Mouse (Mus musculus) neural tube, embryonic 13.5 days (tissue): ENCODE results near the gene Caps2. TPM values are rescaled to one million over a fixed set of nuclear protein-coding genes. Genes with fewer than 3 reads are reported as not detected.
"Not testable (repeated sequence)": the region's sequence is repeated elsewhere in the genome, so short reads cannot be mapped to it uniquely, and the experiment has no call there.

Experiments
- ATAC-seq: fragments of 200-750 bp; cut with Nextera tagmentation; 2 replicates; pipeline ENCODE4 v1.8.0; 2017; ENCODE audit warnings: low read depth, mild to moderate bottlenecking, moderate TSS enrichment, moderate library complexity
- H3K27ac ChIP-seq: fragments of 300-500 bp; sonication (generic); replicated peaks from 2 replicates; pipeline ENCODE4 v1.5.1; 2015; ENCODE audit warnings: moderate library complexity, mild to moderate bottlenecking, inconsistent platforms
- H3K27me3 ChIP-seq: fragments of 300-500 bp; sonication (generic); 2 replicates; pipeline ENCODE4 v1.6.1; 2015; ENCODE audit warnings: mild to moderate bottlenecking, inconsistent platforms
- H3K36me3 ChIP-seq: fragments of 300-500 bp; sonication (generic); 2 replicates; pipeline ENCODE4 v1.6.1; 2015; ENCODE audit warnings: mild to moderate bottlenecking, inconsistent platforms
- H3K4me1 ChIP-seq: fragments of 300-500 bp; sonication (generic); replicated peaks from 2 replicates; pipeline ENCODE4 v1.6.1; 2015; ENCODE audit warnings: inconsistent platforms
- H3K4me2 ChIP-seq: fragments of 300-500 bp; sonication (generic); 2 replicates; pipeline ENCODE4 v1.6.1; 2015; ENCODE audit warnings: inconsistent platforms, mild to moderate bottlenecking, moderate library complexity
- H3K4me3 ChIP-seq: fragments of 300-500 bp; sonication (generic); 2 replicates; pipeline ENCODE4 v1.5.1; 2015; ENCODE audit warnings: mild to moderate bottlenecking, inconsistent platforms
- H3K9ac ChIP-seq: fragments of 300-500 bp; sonication (generic); 2 replicates; pipeline ENCODE4 v1.6.1; 2015; ENCODE audit warnings: moderate library complexity, mild to moderate bottlenecking, inconsistent platforms
- H3K9me3 ChIP-seq: fragments of 300-500 bp; sonication (generic); 2 replicates; pipeline ENCODE4 v1.6.1; 2016; ENCODE audit warnings: inconsistent platforms
- WGBS: fragments of 180-500 bp; shearing (Covaris S2); methylation state at CpG from one replicate; pipeline ENCODE4 v1.1.7; 2015; 5-methylcytosine and 5-hydroxymethylcytosine counted together
- polyA plus RNA-seq: library from polyadenylated mRNA; unstranded; fragments of >200 nt; fragmentation: Nextera tagmentation; extraction: Ambion mirVana; gene quantifications from 2 replicates; pipeline ENCODE4 v1.2.1, GENCODE M21; 2015

The Caps2 gene
- 0.24 and 0.40 TPM in 2 replicates for polyA plus RNA-seq

DNA sequence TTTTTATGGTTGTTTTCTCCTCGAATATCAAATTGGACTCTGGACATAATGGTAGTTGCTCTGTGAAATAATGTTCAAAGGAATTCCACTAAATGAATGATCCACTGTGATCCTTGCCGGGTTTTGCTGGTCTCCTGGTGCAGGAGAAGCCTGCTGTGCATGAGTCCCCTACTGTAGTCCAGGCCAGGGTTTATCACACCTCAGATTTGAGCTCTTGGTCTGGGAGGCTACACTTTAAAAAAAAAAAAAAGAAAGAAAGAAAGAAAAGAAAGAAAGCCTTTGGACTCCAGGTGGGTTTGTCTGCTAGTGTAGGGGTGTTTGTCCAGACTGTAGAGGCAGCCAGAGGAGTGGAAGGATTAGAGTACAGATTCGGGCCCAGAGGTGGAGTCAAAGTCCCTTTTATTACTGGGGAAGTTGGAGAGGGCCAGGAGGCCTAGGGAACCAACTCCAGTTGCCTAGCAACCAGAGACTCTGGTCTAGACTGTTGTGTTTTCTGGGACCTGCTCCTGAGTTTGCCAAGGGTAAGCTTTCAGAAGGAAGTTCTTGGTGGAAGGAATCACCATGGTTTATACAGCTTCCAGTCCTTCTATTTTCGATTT, at the start of gene Caps2:
TSS of gene Caps2 (plus strand) at position 454 of the 599 bp plus-strand sequence.
- Histone ChIP-seq H3K9ac (no peak within 1 kb of the TSS), H3K4me1 (peaks cover 7% of the 10 kb centered on the region; the same call in 1 of the 2 replicates), H3K27ac (no peak within 1 kb of the TSS), H3K36me3 (no peaks in the 10 kb centered on the region), H3K4me2 (no peak within 1 kb of the TSS), H3K27me3 (no peaks in the 10 kb centered on the region), H3K9me3 (no peaks in the 10 kb centered on the region), H3K4me3 (0 out of 2 replicates have a peak within 1 kb of the TSS, but pooled peaks have one; percentile 11)
- ATAC-seq: peak; percentile 32; the same call in 1 of the 2 replicates
- 22% methylated on average over 4 of the region's 4 CpGs for WGBS

GRCm38 (mm10) chr10:112125090-112125489, 38.3 kb upstream of the Caps2 start:
- 58% methylated on average over 2 of the region's 2 CpGs for WGBS
- H3K9me3 ChIP-seq, ATAC-seq: not testable (repeated sequence)

DNA sequence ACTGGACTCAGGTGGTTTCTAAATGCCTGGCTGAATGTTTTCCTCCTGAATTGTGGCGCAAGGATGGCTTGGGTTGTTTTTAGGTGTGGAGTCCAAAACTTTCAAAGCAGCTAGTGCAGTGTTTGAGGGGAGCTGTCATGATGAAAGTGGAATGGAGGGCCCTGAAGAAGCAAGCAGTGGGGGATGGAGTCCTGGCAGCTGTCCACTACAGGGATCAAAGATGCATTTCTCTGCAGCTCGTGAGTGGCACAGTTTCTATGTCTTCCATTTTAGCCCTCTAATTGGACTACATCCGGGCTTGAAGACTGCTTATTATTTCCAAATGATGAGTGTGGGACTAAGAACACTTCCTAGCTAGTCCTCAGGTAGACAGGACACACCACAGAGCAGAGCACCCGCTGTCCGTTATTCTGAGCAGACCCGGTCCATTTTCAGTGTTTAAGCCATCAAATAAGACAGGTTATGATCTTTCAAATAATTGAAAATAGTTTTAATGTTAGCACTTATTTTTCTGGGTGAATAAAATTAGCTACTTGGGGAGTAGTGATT, 35.7 kb upstream of the Caps2 start:
- H3K27ac ChIP-seq, H3K9me3 ChIP-seq, ATAC-seq, H3K27me3 ChIP-seq, H3K4me3 ChIP-seq, H3K4me1 ChIP-seq, H3K4me2 ChIP-seq, H3K36me3 ChIP-seq, H3K9ac ChIP-seq: not testable (repeated sequence)
- WGBS: 82% methylated on average over 6 of the region's 6 CpGs

More at GRCm38 (mm10) chr10:112125090-112125489, 38.3 kb upstream of the Caps2 start:
- H3K27ac ChIP-seq, H3K4me3 ChIP-seq, H3K36me3 ChIP-seq, H3K27me3 ChIP-seq, H3K4me1 ChIP-seq, H3K9ac ChIP-seq, H3K4me2 ChIP-seq: not testable (repeated sequence)

- no peak overlapping the region for H3K27ac ChIP-seq
- H3K4me2 ChIP-seq: no peak overlapping the region
Measured at GRCm38 (mm10) chr10:112132194-112132593, 31.2 kb upstream of the Caps2 start.

GRCm38 (mm10) chr10:112138050-112138870, 25.2 kb upstream of the Caps2 start:
- 0 out of 2 replicates have a peak overlapping the region, but pooled peaks have one; percentile 46 for H3K9ac ChIP-seq
- H3K4me3 ChIP-seq: peak overlapping the region; percentile 37
- no peaks in the 10 kb centered on the region for H3K4me1 ChIP-seq
- peak; percentile 95 for ATAC-seq
- H3K4me2 ChIP-seq: peak overlapping the region; percentile 49
- 19% methylated on average over 9 of the region's 9 CpGs for WGBS
- H3K9me3 ChIP-seq: no peaks in the 10 kb centered on the region
- H3K27ac ChIP-seq: no peak overlapping the region
- no peaks in the 10 kb centered on the region for H3K27me3 ChIP-seq
- no peaks in the 10 kb centered on the region for H3K36me3 ChIP-seq

More at GRCm38 (mm10) chr10:112132194-112132593, 31.2 kb upstream of the Caps2 start:
- ATAC-seq: no peak
- no peak overlapping the region for H3K9ac ChIP-seq
- H3K9me3 ChIP-seq: no peaks in the 10 kb centered on the region
- H3K4me3 ChIP-seq: no peak overlapping the region
- no peaks in the 10 kb centered on the region for H3K4me1 ChIP-seq
- WGBS: 91% methylated on average over 3 of the region's 3 CpGs
- no peaks in the 10 kb centered on the region for H3K36me3 ChIP-seq
- H3K27me3 ChIP-seq: no peaks in the 10 kb centered on the region

DNA sequence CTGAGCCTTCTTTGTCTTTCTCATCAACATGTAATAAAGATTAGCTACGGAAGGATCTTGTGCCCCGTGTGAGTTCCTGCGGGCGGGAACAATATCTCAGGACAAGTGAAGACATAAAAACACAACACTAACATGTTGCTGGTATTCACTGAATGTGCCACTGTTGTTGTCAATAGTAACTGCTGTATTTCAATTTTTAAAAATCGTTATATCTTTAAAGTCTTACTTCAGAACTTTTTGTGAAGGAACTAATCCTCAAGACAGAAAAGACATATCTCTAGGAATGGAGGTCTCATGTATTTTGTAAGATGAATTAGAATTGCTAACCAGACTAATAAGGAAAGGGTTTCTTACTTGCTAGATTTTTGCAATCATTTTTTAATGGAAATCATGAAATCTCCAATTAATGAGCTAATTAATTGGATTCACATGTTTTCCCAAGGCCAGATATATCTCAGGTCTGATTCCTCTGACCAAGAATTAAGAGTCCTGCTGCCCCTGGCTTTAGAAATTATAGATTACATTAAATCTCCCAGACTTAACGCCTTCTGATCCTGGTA, 24.5 kb upstream of the Caps2 start:
- 0 out of 2 replicates have a peak overlapping the region, but pooled peaks have one; percentile 46 for H3K9ac ChIP-seq
- peak overlapping the region; percentile 37 for H3K4me3 ChIP-seq
- H3K27ac ChIP-seq: no peak overlapping the region
- H3K4me1 ChIP-seq: no peaks in the 10 kb centered on the region
- H3K27me3 ChIP-seq: no peaks in the 10 kb centered on the region
- ATAC-seq: peak; percentile 74
- peak overlapping the region; percentile 49 for H3K4me2 ChIP-seq
- H3K36me3 ChIP-seq: no peaks in the 10 kb centered on the region
- no peaks in the 10 kb centered on the region for H3K9me3 ChIP-seq
- 33% methylated on average over 6 of the region's 6 CpGs for WGBS

GRCm38 (mm10) chr10:112139834-112140233, 23.6 kb upstream of the Caps2 start:
- Histone ChIP-seq H3K4me1 (no peaks in the 10 kb centered on the region), H3K9me3 (no peaks in the 10 kb centered on the region), H3K27ac (no peak overlapping the region), H3K9ac (no peak overlapping the region), H3K4me3 (no peak overlapping the region), H3K27me3 (no peaks in the 10 kb centered on the region), H3K4me2 (no peak overlapping the region), H3K36me3 (no peaks in the 10 kb centered on the region)
- no peak for ATAC-seq
- 65% methylated on average over 2 of the region's 2 CpGs for WGBS

DNA sequence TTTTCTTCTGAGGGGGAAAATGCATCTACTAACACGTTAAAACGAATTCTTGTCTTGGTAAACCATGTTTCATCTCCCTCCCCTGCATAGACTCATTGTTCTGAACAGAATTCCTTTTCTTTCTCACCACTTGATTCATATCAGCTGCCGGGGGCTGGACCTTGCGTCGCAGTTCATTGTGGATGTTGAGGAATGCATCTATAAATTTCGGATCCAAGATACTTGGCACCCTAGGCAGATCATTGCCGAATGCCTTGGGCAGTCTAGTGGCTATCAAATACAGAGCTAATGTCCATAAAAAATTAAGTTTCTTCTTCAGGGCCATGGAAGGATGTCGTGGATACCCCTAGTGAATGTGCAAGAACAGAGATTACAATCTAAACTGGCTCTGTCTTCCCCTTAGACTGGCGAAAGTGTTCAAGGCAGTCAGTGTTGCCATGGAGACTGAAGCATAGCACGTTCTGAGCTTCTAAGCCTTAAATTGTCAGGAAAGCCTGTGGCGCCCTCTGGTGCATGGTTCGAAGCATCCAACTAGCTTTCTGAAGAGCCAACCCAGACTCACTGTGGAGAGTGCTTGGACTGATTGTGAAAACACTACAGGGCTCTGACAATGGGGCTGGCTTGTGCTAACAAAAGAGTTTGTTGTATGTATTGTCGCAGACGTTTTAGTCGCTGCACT, 3.4 kb upstream of the Caps2 start, which contains the start of gene Glipr1l3:
TSS of gene Glipr1l3 (minus strand) at position 446 of the 679 bp plus-strand sequence.
- not testable (repeated sequence) for H3K4me1 ChIP-seq, H3K36me3 ChIP-seq, H3K9me3 ChIP-seq, H3K27me3 ChIP-seq
- H3K4me3 ChIP-seq: peak within 1 kb of the TSS; percentile 27
- 5% methylated on average over 15 of the region's 15 CpGs for WGBS
- peak; percentile 96 for ATAC-seq
- peak within 1 kb of the TSS; percentile 59 for H3K27ac ChIP-seq
- 0 out of 2 replicates have a peak within 1 kb of the TSS, but pooled peaks have one; percentile 45 for H3K9ac ChIP-seq
- H3K4me2 ChIP-seq: peak within 1 kb of the TSS; percentile 52

- 28% methylated on average over 13 of the region's 13 CpGs for WGBS
- H3K4me2 ChIP-seq: peak overlapping the region; percentile 37
- not testable (repeated sequence) for H3K4me1 ChIP-seq, H3K9ac ChIP-seq, H3K27ac ChIP-seq, H3K9me3 ChIP-seq, H3K4me3 ChIP-seq, H3K36me3 ChIP-seq, H3K27me3 ChIP-seq
- ATAC-seq: peak; percentile 15; the same call in 1 of the 2 replicates
Measured at GRCm38 (mm10) chr10:112177027-112177426, 13.6 kb downstream of the Caps2 start.

GRCm38 (mm10) chr10:112193919-112194318, 30.5 kb downstream of the Caps2 start:
- ATAC-seq, H3K27ac ChIP-seq, H3K27me3 ChIP-seq, H3K4me1 ChIP-seq, H3K9ac ChIP-seq, H3K4me2 ChIP-seq, H3K9me3 ChIP-seq, H3K36me3 ChIP-seq, H3K4me3 ChIP-seq: not testable (repeated sequence)
- 83% methylated on average over 2 of the region's 2 CpGs for WGBS

- 64% methylated on average over 2 of the region's 2 CpGs for whole genome bisulfite sequencing
- H3K27me3 ChIP-seq: no peaks in the 10 kb centered on the region
- no peak overlapping the region for H3K9ac ChIP-seq
- ATAC-seq: peak; percentile 72
- no peaks in the 10 kb centered on the region for H3K36me3 ChIP-seq
- H3K27ac ChIP-seq: no peak overlapping the region
- H3K4me1 ChIP-seq: no peaks in the 10 kb centered on the region
- H3K4me2 ChIP-seq: no peak overlapping the region
- H3K9me3 ChIP-seq: 0 out of 2 replicates have a peak, but pooled peaks cover 3% of the 10 kb centered on the region
- H3K4me3 ChIP-seq: no peak overlapping the region
Measured at GRCm38 (mm10) chr10:112203463-112203862, 40.0 kb downstream of the Caps2 start.
